Comparison of ENCODE assay signal across 8 mouse cellular contexts in genomic region chr10:118870201-118870980, GRCm38 (mm10). TPM values are rescaled to one million over a fixed set of nuclear protein-coding genes. Genes with fewer than 3 reads are reported as not detected.
DNase-seq lines count a peak whose midpoint lies in the region; ATAC-seq lines count a peak whose summit lies in the region.

Gene Dyrk2, minus strand, starts transcription at chr10:118870209.

- peaks cover 2% of the 10 kb centered on the region; the same call in 1 of the 2 replicates for H3K36me3 ChIP-seq in limb, embryonic 13.5 days
- H3K36me3 ChIP-seq in midbrain, embryonic 15.5 days (replicated peaks) = no peaks in the 10 kb centered on the region

- peak within 1 kb of the TSS; percentile 97 for H3K27ac ChIP-seq in limb, embryonic 13.5 days
- H3K27ac ChIP-seq in midbrain, embryonic 15.5 days = peak within 1 kb of the TSS; percentile 94

- H3K4me1 ChIP-seq in limb, embryonic 13.5 days = peaks cover 29% of the 10 kb centered on the region
- peaks cover 29% of the 10 kb centered on the region for H3K4me1 ChIP-seq in midbrain, embryonic 15.5 days

- peak within 1 kb of the TSS; percentile 93 for H3K4me2 ChIP-seq in limb, embryonic 13.5 days (replicated peaks)
- peak within 1 kb of the TSS; percentile 83 for H3K4me2 ChIP-seq in midbrain, embryonic 15.5 days

- no peak for ATAC-seq in inflammation-experienced regulatory T-cells, adult 6 months
- no peak for ATAC-seq in limb, embryonic 13.5 days (ENCODE audit: low FRiP score, low read depth)
- peak; percentile 9; the same call in 1 of the 2 replicates for ATAC-seq in midbrain, embryonic 15.5 days (replicated peaks)
- ATAC-seq in erythroid progenitor cell, adult 5-6 weeks (replicated peaks; ENCODE audit: low FRiP score, poor library complexity, severe bottlenecking) = no peak

- intact Hi-C loops in gastrocnemius, postnatal 36 days (cut with DNase I) = no loop called here

- no peaks in the 10 kb centered on the region for H3K9me3 ChIP-seq in limb, embryonic 13.5 days
- H3K9me3 ChIP-seq in midbrain, embryonic 15.5 days = no peaks in the 10 kb centered on the region

- DNase-seq in urinary bladder, postnatal 14 days (ENCODE audit: low spot score) = peak; percentile 26
- no peak for DNase-seq in urinary bladder, postnatal 10 days (ENCODE audit: low spot score)
- DNase-seq in cerebellum, postnatal 14 days = peak; percentile 53 to 67
- DNase-seq in gastrocnemius, postnatal 36 days = peak in 1 of 2 experiments; percentile 23

- H3K27me3 ChIP-seq in limb, embryonic 13.5 days = no peaks in the 10 kb centered on the region
- no peaks in the 10 kb centered on the region for H3K27me3 ChIP-seq in midbrain, embryonic 15.5 days (replicated peaks)

- H3K9ac ChIP-seq in limb, embryonic 13.5 days = peak within 1 kb of the TSS; percentile 97
- peak within 1 kb of the TSS; percentile 77 for H3K9ac ChIP-seq in midbrain, embryonic 15.5 days

- WGBS in limb, embryonic 13.5 days = 7% methylated on average over 16 of the region's 16 CpGs
- 3% methylated on average over 16 of the region's 16 CpGs for WGBS in midbrain, embryonic 15.5 days

- peak within 1 kb of the TSS; percentile 81 for H3K4me3 ChIP-seq in limb, embryonic 13.5 days
- peak within 1 kb of the TSS; percentile 92 for H3K4me3 ChIP-seq in midbrain, embryonic 15.5 days

RNA-seq across cellular contexts. Expression of gene Dyrk2, which starts in this region (rescaled TPM):
- total RNA-seq in gastrocnemius, postnatal 36 days (2021) = 10 to 100 TPM; 42.0 to 47.1 TPM
- 10 to 100 TPM in 2 of 3 experiments, 1 to 10 TPM in 1; 9.3 to 14.1 (median 12.9) TPM for polyA plus RNA-seq in inflammation-experienced regulatory T-cells, adult 6 months (2017; shearing (Covaris generic))
- polyA plus RNA-seq in limb, embryonic 13.5 days (2015; fragmentation: Nextera tagmentation; extraction: Ambion mirVana) = 9.4 and 10.2 TPM in 2 replicates
- 12.0 and 12.2 TPM in 2 replicates for polyA plus RNA-seq in midbrain, embryonic 15.5 days (2015; fragmentation: Nextera tagmentation; extraction: Ambion mirVana)
- 5.4 and 6.3 TPM in 2 replicates for total RNA-seq in erythroid progenitor cell, adult 5-6 weeks (2015; ENCODE audit: low replicate concordance)
- 2.2 and 6.8 TPM in 2 replicates for total RNA-seq in erythroid progenitor cell, adult 5-6 weeks (2017; ENCODE audit: low replicate concordance)

Comparison
In these comparisons a context has a peak if more than half of its experiments do, and no peak if none do; other contexts are left out.
1. RNA of gene Dyrk2 (total RNA-seq): 42.0 to 47.1 TPM in gastrocnemius, postnatal 36 days; 2.2 to 6.8 TPM in erythroid progenitor cell, adult 5-6 weeks; every median in the first group is over 4 times any median in the second.